Mouse (Mus musculus) G1E (cell line): ENCODE measurements around the gene Nphp1.

ENCODE experiments used
- CTCF ChIP-seq: IDR thresholded peaks from 2 replicates; pipeline ENCODE4 v1.5.1; 2012; ENCODE audit warnings: low read depth, low read length, inconsistent platforms, mixed read lengths
- GATA1 ChIP-seq: IDR thresholded peaks from 2 replicates; pipeline ENCODE4 v1.6.1; 2012; ENCODE audit warnings: borderline replicate concordance, low read length, inconsistent platforms, mixed read lengths
- POLR2AphosphoS5 ChIP-seq: IDR thresholded peaks from 2 replicates; pipeline ENCODE4 v1.6.1; 2012; ENCODE audit warnings: low read depth, low read length, inconsistent platforms; ENCODE audit not compliant: insufficient replicate concordance

- TF ChIP-seq CTCF (no peak), POLR2AphosphoS5 (no peak), GATA1 (no peak)
Observed at GRCm38 (mm10) chr2:127728661-127729450, 59.8 kb downstream of the Nphp1 start.
